Mouse (Mus musculus) cortical plate, adult 2 months (tissue): ENCODE data around the gene Stk35.

Experiments
- CTCF ChIP-seq: fragments of 200-500 bp; IDR thresholded peaks from 2 replicates; pipeline ENCODE4 v1.5.1; 2011; ENCODE audit warnings: mild to moderate bottlenecking, control low read depth, low read length; ENCODE audit not compliant: insufficient read depth; ENCODE audit errors: extremely low read depth
- POLR2A ChIP-seq: fragments of 200-500 bp; IDR thresholded peaks from 2 replicates; pipeline ENCODE4 v1.6.1; 2011; ENCODE audit warnings: mild to moderate bottlenecking, low read length, control low read depth; ENCODE audit not compliant: insufficient read depth; ENCODE audit errors: extremely low read depth

DNA sequence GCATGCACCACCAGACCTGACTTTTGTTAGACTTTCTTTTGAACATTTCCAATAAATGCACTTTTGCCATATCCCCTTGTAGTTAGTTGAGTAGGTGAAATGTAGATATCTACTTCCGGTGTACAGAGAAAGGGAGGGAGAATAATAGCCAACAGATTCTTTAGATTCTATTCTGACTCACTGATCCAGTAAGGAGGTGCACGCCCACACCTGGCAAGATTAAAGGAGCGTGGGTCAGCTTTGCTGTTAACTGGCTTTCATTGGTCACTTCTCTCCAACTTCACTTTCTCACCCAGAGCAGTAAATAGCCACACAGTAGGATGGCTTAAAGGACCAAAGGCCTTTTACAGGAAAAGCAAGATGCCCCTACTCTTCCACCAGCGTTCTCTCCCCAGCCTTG lies 32.7 kb downstream of the Stk35 start:
- TF ChIP-seq CTCF (no peak), POLR2A (no peak)
